In genomic region chr2:58199442-58199841, GRCm38 (mm10) we compare ENCODE assay signal across 9 mouse cellular contexts. TPM values are rescaled to one million over a fixed set of nuclear protein-coding genes. Genes with fewer than 3 reads are reported as not detected.
A peak's percentile ranks its signal among the peaks of the same experiment; 100 is the strongest.
DNase-seq lines count a peak whose midpoint lies in the region; ATAC-seq and TF ChIP-seq lines count a peak whose summit lies in the region.
"Had no signal": no experiment of that assay in that cellular context is flagged by ENCODE, and none has a peak within 500 bp of the region (broad histone marks: within the 10 kb centered on the region; RNA-seq: fewer than 3 reads in every experiment).

No protein-coding gene starts in this region.

- intact Hi-C loops in left cerebral cortex, postnatal 36 days (cut with DNase I): loop anchor here (2.0 to 5.0 kb wide), 2 partner anchors 259 to 468 kb away; no protein-coding TSS in a partner anchor

- no peak overlapping the region for H3K9ac ChIP-seq in intestine, postnatal 0 days (ENCODE audit: low read depth, low read length)
- H3K9ac ChIP-seq: lung, embryonic 15.5 days had no signal

- H3K4me3 ChIP-seq in cerebellum, adult 2 months (replicated peaks; ENCODE audit: insufficient read depth, low read depth, low read length): no peak overlapping the region
- H3K4me3 ChIP-seq in intestine, postnatal 0 days (ENCODE audit: low read depth, low read length): no peak overlapping the region
- H3K4me3 ChIP-seq: lung, embryonic 15.5 days had no signal

- WGBS in cerebellum, adult 2 months: 59% methylated on average over 6 of the region's 6 CpGs
- 39% methylated on average over 6 of the region's 6 CpGs for WGBS in intestine, postnatal 0 days

- H3K36me3 ChIP-seq in intestine, postnatal 0 days (ENCODE audit: control insufficient read depth, insufficient read depth): no peaks in the 10 kb centered on the region
- H3K36me3 ChIP-seq: lung, embryonic 15.5 days had no signal

- no peak overlapping the region for H3K27ac ChIP-seq in cerebellum, adult 2 months (ENCODE audit: insufficient read depth, low read length)
- no peak overlapping the region for H3K27ac ChIP-seq in intestine, postnatal 0 days (ENCODE audit: low read depth, low read length)
- H3K27ac ChIP-seq: lung, embryonic 15.5 days had no signal

- TF ChIP-seq POLR2A in cerebellum, adult 2 months (IDR thresholded peaks at IDR 0.05; ENCODE audit: borderline replicate concordance, insufficient read depth, low read length): no peak

- DNase-seq in ovary, adult 18-20 months (ENCODE audit: low spot score): peak; percentile 34
- no peak for DNase-seq in ovary, postnatal 10 days (ENCODE audit: low spot score)
- peak; percentile 76 to 79 for DNase-seq in cerebellum, adult 2 months
- peak; percentile 45 to 66 for DNase-seq in left cerebral cortex, postnatal 36 days (ENCODE audit: low spot score in 2 of 2)
- DNase-seq in neural tube, embryonic 10.5 days (ENCODE audit: extremely low spot score, low spot score): peak; percentile 29
- DNase-seq in testis, postnatal 14 days (ENCODE audit: low spot score): peak; percentile 14

- H3K4me2 ChIP-seq in intestine, postnatal 0 days (replicated peaks; ENCODE audit: low read depth): no peak overlapping the region
- H3K4me2 ChIP-seq: lung, embryonic 15.5 days had no signal

- H3K9me3 ChIP-seq in intestine, postnatal 0 days (ENCODE audit: control insufficient read depth): no peaks in the 10 kb centered on the region
- H3K9me3 ChIP-seq: lung, embryonic 15.5 days had no signal

- TF ChIP-seq CTCF in cerebellum, adult 2 months (IDR thresholded peaks at IDR 0.05; ENCODE audit: borderline replicate concordance, insufficient read depth, low read depth, low read length): peak; percentile 80
- peak; percentile 93 for TF ChIP-seq CTCF in intestine, postnatal 0 days (IDR thresholded peaks at IDR 0.05; ENCODE audit: low read depth)

- no peaks in the 10 kb centered on the region for H3K4me1 ChIP-seq in cerebellum, adult 2 months (ENCODE audit: control insufficient read depth, insufficient read depth, low read length)
- H3K4me1 ChIP-seq in intestine, postnatal 0 days (replicated peaks; ENCODE audit: control insufficient read depth, insufficient read depth, low read length): no peaks in the 10 kb centered on the region
- H3K4me1 ChIP-seq: lung, embryonic 15.5 days had no signal

- no peaks in the 10 kb centered on the region for H3K27me3 ChIP-seq in cerebellum, adult 2 months (ENCODE audit: control insufficient read depth, insufficient read depth, low read length)
- no peaks in the 10 kb centered on the region for H3K27me3 ChIP-seq in intestine, postnatal 0 days (replicated peaks; ENCODE audit: control insufficient read depth, insufficient read depth, low read length)
- H3K27me3 ChIP-seq: lung, embryonic 15.5 days had no signal

- peak; percentile 92 for ATAC-seq in frontal cortex, adult (ENCODE audit: low TSS enrichment)
- ATAC-seq in intestine, postnatal 0 days: no peak

RNA-seq across cellular contexts. Expression of gene Cytip, which starts 4.1 kb away (rescaled TPM):
- polyA plus RNA-seq in cerebellum, adult 2 months (2012; rRNA removed): 0.38 and 0.40 TPM in 2 replicates
- polyA plus RNA-seq in intestine, postnatal 0 days (2015; fragmentation: Nextera tagmentation; extraction: Ambion mirVana): 0.98 and 1.0 TPM in 2 replicates
- not detected for total RNA-seq in left cerebral cortex, postnatal 36 days (2021)
